Mouse (Mus musculus) liver, embryonic 14.5 days (tissue): Measurements from ENCODE around the gene Bnipl. TPM values are rescaled to one million over a fixed set of nuclear protein-coding genes. Genes with fewer than 3 reads are reported as not detected.

Experiments used
- ATAC-seq: fragments of 200-750 bp; cut with Nextera tagmentation; 2 replicates; pipeline ENCODE4 v1.8.0; 2017; ENCODE audit warnings: moderate number of reproducible peaks, mild to moderate bottlenecking, moderate library complexity; ENCODE audit not compliant: insufficient read depth
- DNase-seq, 3 experiments: peaks; one replicate each; pipeline ENCODE4 v3.0.0-alpha.2; 2012 to 2013; ENCODE audit warnings: low read depth in 3 of 3, low spot score in 3 of 3
- H3K27ac ChIP-seq: fragments of 300-500 bp; sonication (generic); 2 replicates; pipeline ENCODE4 v1.5.1; 2014; ENCODE audit warnings: moderate library complexity, mild to moderate bottlenecking, control low read depth, inconsistent platforms
- H3K27me3 ChIP-seq: fragments of 300-500 bp; sonication (generic); 2 replicates; pipeline ENCODE4 v1.6.1; 2014; ENCODE audit warnings: mild to moderate bottlenecking, low read length, moderate library complexity; ENCODE audit not compliant: control insufficient read depth, insufficient read depth
- H3K36me3 ChIP-seq: fragments of 300-500 bp; sonication (generic); replicated peaks from 2 replicates; pipeline ENCODE4 v1.6.1; 2014; ENCODE audit warnings: low read depth; ENCODE audit not compliant: control insufficient read depth, insufficient read depth
- H3K4me1 ChIP-seq, 2 experiments: fragments of 200-500 bp in 1 of 2; fragments of 300-500 bp in 1 of 2; sonication (generic) in 1 of 2; replicated peaks; 2 replicates each; pipeline ENCODE4 v1.6.1; 2012 to 2014; ENCODE audit warnings: antibody characterized with exemption in 1 of 2, inconsistent platforms in 1 of 2, low read length in 1 of 2; ENCODE audit not compliant: control insufficient read depth in 2 of 2, insufficient read depth in 2 of 2
- H3K4me2 ChIP-seq: fragments of 300-500 bp; sonication (generic); 2 replicates; pipeline ENCODE4 v1.6.1; 2014; ENCODE audit warnings: low read depth, mild to moderate bottlenecking, control low read depth, moderate library complexity
- H3K4me3 ChIP-seq, 2 experiments: fragments of 200-500 bp in 1 of 2; fragments of 300-500 bp in 1 of 2; sonication (generic) in 1 of 2; 2 replicates each; pipeline ENCODE4 v1.5.1; 2012 to 2014; ENCODE audit warnings: low read depth in 2 of 2, low read length in 2 of 2, mild to moderate bottlenecking in 2 of 2, control low read depth in 1 of 2, inconsistent platforms in 1 of 2, moderate library complexity in 1 of 2; ENCODE audit not compliant: insufficient read depth in 1 of 2
- H3K9ac ChIP-seq: fragments of 300-500 bp; sonication (generic); replicated peaks from 2 replicates; pipeline ENCODE4 v1.6.1; 2014; ENCODE audit warnings: mild to moderate bottlenecking, control low read depth, moderate library complexity
- H3K9me3 ChIP-seq: fragments of 300-500 bp; sonication (generic); 2 replicates; pipeline ENCODE4 v1.6.1; 2016; ENCODE audit warnings: low read length, mixed read lengths; ENCODE audit not compliant: control insufficient read depth
- CTCF ChIP-seq: IDR thresholded peaks from 2 replicates; pipeline ENCODE4 v1.5.1; 2016; ENCODE audit warnings: antibody characterized with exemption, low read depth, control low read depth
- EP300 ChIP-seq: IDR thresholded peaks from 2 replicates; pipeline ENCODE4 v1.6.1; 2016; ENCODE audit warnings: antibody characterized with exemption, low read depth
- WGBS: fragments of 180-500 bp; shearing (Covaris S2); extraction: QIAGEN DNeasy Blood & Tissue Kit; methylation state at CpG from one replicate; pipeline ENCODE4 v1.1.7; 2014; ENCODE audit not compliant: insufficient replicate concordance; 5-methylcytosine and 5-hydroxymethylcytosine counted together
- polyA plus RNA-seq, 2 experiments: library from polyadenylated mRNA; depleted of rRNA in 1 of 2; stranded (reverse) in 1 of 2; unstranded in 1 of 2; fragments of >200 nt; fragmentation: Nextera tagmentation in 1 of 2; extraction: Ambion mirVana in 1 of 2; gene quantifications; 2 replicates each; pipeline versions ENCODE4 v1.2.1 to v1.2.3; 2012 to 2014

Gene Bnipl
- polyA plus RNA-seq, 2 experiments, result 0.04 TPM; not detected in 1

GRCm38 (mm10) chr3:95203880-95204279 is 47.1 kb downstream of the Bnipl start:
- ATAC-seq, result no peak
- Histone ChIP-seq H3K27ac (no peak overlapping the region), H3K4me2 (no peak overlapping the region), H3K9ac (no peak overlapping the region), H3K9me3 (no peaks in the 10 kb centered on the region), H3K4me3 (no peak overlapping the region), H3K36me3 (peaks cover 90% of the 10 kb centered on the region), H3K4me1 (no peaks in the 10 kb centered on the region), H3K27me3 (no peaks in the 10 kb centered on the region)
- WGBS, result 92% methylated on average over 6 of the region's 6 CpGs
- no peak for DNase-seq
- no peak for TF ChIP-seq EP300
- no peak for TF ChIP-seq CTCF

GRCm38 (mm10) chr3:95200562-95200961 is 50.4 kb downstream of the Bnipl start:
- no peaks in the 10 kb centered on the region for H3K9me3 ChIP-seq
- no peaks in the 10 kb centered on the region for H3K4me1 ChIP-seq
- no peak for TF ChIP-seq EP300
- TF ChIP-seq CTCF, result no peak
- H3K27ac ChIP-seq, result no peak overlapping the region
- 76% methylated on average over 2 of the region's 2 CpGs for WGBS
- no peaks in the 10 kb centered on the region for H3K27me3 ChIP-seq
- ATAC-seq (no peak), DNase-seq (no peak)
- no peak overlapping the region for H3K4me3 ChIP-seq
- H3K36me3 ChIP-seq, result peaks cover 91% of the 10 kb centered on the region
- H3K9ac ChIP-seq, result no peak overlapping the region
- H3K4me2 ChIP-seq, result no peak overlapping the region

DNA sequence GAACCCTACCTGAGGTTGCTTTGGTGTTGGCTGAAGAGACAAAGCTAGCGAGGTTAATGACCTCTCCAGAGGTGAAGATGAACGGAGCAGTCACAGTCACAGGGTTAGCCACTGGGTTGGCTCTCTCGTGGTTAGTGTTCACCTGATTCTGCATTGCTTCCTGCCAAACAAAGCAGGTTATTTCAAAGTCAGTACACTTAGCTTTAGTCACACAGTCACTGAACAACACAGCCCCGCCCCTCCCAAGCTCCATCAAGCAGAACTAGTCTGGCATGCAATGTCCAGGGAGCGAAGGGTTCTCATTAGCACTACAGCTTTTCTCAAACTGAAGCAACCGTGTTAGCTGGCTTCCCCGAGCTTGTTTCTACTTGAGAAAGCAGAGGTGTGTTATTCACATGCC is 50.9 kb downstream of the Bnipl start:
- H3K9me3 ChIP-seq, result no peaks in the 10 kb centered on the region
- DNase-seq, result no peak
- TF ChIP-seq EP300, result no peak
- TF ChIP-seq CTCF, result no peak
- 78% methylated on average over 7 of the region's 7 CpGs for WGBS
- no peaks in the 10 kb centered on the region for H3K27me3 ChIP-seq
- H3K4me1 ChIP-seq, result no peaks in the 10 kb centered on the region
- ATAC-seq, result no peak
- H3K36me3 ChIP-seq, result peaks cover 91% of the 10 kb centered on the region
- no peak overlapping the region for H3K4me2 ChIP-seq
- no peak overlapping the region for H3K27ac ChIP-seq
- H3K4me3 ChIP-seq, result no peak overlapping the region
- H3K9ac ChIP-seq, result no peak overlapping the region

DNA sequence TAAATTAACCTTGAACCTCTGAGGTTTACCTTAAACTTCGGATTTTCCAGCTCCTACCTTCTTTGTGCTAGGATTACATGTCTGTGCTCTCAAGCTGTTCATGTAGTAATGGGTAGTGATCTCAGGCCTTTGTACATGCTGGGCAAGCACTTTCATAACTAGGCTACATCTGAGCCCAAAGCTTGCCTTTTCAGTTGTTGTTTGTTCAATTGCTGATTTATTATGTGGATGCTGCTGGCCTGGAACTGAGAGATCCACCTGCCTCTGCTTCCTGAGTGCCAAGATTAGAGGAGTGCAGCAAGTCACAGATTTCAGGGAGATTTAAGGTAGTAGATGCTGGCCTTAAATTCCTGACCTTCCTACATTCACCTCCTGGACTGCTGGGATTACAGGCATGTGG is 51.9 kb downstream of the Bnipl start:
- no peak for DNase-seq
- Histone ChIP-seq H3K9me3 (no peaks in the 10 kb centered on the region), H3K27me3 (no peaks in the 10 kb centered on the region), H3K4me1 (no peaks in the 10 kb centered on the region), H3K9ac (no peak overlapping the region), H3K4me2 (no peak overlapping the region), H3K4me3 (no peak overlapping the region), H3K36me3 (peaks cover 89% of the 10 kb centered on the region), H3K27ac (no peak overlapping the region)
- 65% methylated on average over 1 of the region's 1 CpGs for WGBS
- ATAC-seq, result no peak
- TF ChIP-seq EP300 (no peak), CTCF (no peak)

GRCm38 (mm10) chr3:95195772-95196171 is 55.2 kb downstream of the Bnipl start:
- Histone ChIP-seq H3K9me3 (no peaks in the 10 kb centered on the region), H3K4me3 (no peak overlapping the region), H3K9ac (no peak overlapping the region), H3K27ac (no peak overlapping the region), H3K27me3 (no peaks in the 10 kb centered on the region), H3K4me1 (no peaks in the 10 kb centered on the region), H3K36me3 (peaks cover 68% of the 10 kb centered on the region), H3K4me2 (no peak overlapping the region)
- ATAC-seq (no peak), DNase-seq (no peak)
- WGBS, result 71% methylated on average over 2 of the region's 2 CpGs
- TF ChIP-seq CTCF (no peak), EP300 (no peak)
